Mouse (Mus musculus) C2C12 (cell line): Measurements from ENCODE around the gene Elp1.

ENCODE experiments used
- CEBPB ChIP-seq: IDR thresholded peaks from one replicate; pipeline ENCODE4 v1.6.1; 2011; ENCODE audit warnings: low read depth, mild to moderate bottlenecking, control low read depth, moderate library complexity
- CTCF ChIP-seq: IDR thresholded peaks from one replicate; pipeline ENCODE4 v1.5.1; 2011; ENCODE audit not compliant: control insufficient read depth, insufficient read depth, insufficient read length
- FOSL1 ChIP-seq: IDR thresholded peaks from one replicate; pipeline ENCODE4 v1.8.0; 2011; ENCODE audit warnings: mild to moderate bottlenecking, low read length; ENCODE audit not compliant: poor library complexity, insufficient read depth, severe bottlenecking
- MAX ChIP-seq: IDR thresholded peaks from one replicate; pipeline ENCODE4 v1.6.1; 2011; ENCODE audit warnings: mild to moderate bottlenecking, control low read depth

DNA sequence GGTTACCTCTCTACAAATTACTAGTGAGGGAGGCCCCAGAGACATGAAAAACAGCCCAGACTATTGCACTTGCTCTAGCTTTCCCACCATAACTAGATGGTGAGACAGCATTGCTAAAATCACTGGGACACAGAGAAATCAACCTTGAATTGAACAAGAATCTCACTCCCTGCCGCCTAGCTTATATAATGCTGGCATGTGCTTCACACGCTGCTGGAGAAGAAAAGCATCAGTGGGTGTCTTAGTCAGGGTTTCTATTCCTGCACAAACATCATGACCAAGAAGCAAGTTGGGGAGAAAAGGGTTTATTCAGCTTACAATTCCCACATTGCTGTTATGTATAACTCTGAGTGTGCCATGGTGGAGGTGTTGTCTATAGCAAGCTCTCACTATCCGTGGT, 89.0 kb downstream of the Elp1 start:
- no peak for TF ChIP-seq CEBPB
- no peak for TF ChIP-seq CTCF
- no peak for TF ChIP-seq FOSL1
- no peak for TF ChIP-seq MAX
